Mouse (Mus musculus) CH12.LX (cell line): ENCODE data around the gene Ctnna3. TPM values are rescaled to one million over a fixed set of nuclear protein-coding genes. Genes with fewer than 3 reads are reported as not detected.
"Not testable (repeated sequence)": the region's sequence is repeated elsewhere in the genome, so short reads cannot be mapped to it uniquely, and the experiment has no call there.

Experiments
- DNase-seq: peaks from one replicate; pipeline ENCODE4 v3.0.0-alpha.2; 2013; ENCODE audit errors: extremely low read depth
- H3K27ac ChIP-seq: 2 replicates; pipeline ENCODE4 v1.5.1; 2012; ENCODE audit warnings: low read depth, mild to moderate bottlenecking, control low read depth, moderate library complexity; ENCODE audit not compliant: insufficient read depth
- H3K27me3 ChIP-seq: replicated peaks from 2 replicates; pipeline ENCODE3; 2012; ENCODE audit warnings: inconsistent platforms
- H3K36me3 ChIP-seq, 2 experiments: replicated peaks in 1 of 2; 2 replicates each; pipeline versions ENCODE3 to v1.6.1; 2012; ENCODE audit warnings: inconsistent platforms in 1 of 2, low read length in 1 of 2, mild to moderate bottlenecking in 1 of 2, mixed read lengths in 1 of 2, moderate library complexity in 1 of 2; ENCODE audit not compliant: control insufficient read depth in 1 of 2, insufficient read depth in 1 of 2
- H3K4me1 ChIP-seq, 2 experiments: 2 replicates each; pipeline ENCODE4 v1.6.1; 2012; ENCODE audit warnings: inconsistent platforms in 1 of 2, moderate library complexity in 1 of 2; ENCODE audit not compliant: insufficient read depth in 2 of 2, control insufficient read depth in 1 of 2
- H3K4me2 ChIP-seq: 2 replicates; pipeline ENCODE4 v1.6.1; 2012; ENCODE audit warnings: low read depth, mild to moderate bottlenecking, control low read depth; ENCODE audit not compliant: poor library complexity, insufficient read depth, severe bottlenecking
- H3K4me3 ChIP-seq, 3 experiments: fragments of 150-350 bp in 1 of 3; sonication (generic) in 1 of 3; replicated peaks in 1 of 3; 2 replicates each; pipeline versions ENCODE3 to v1.5.1; 2011 to 2012; ENCODE audit warnings: low read depth in 2 of 3, low read length in 2 of 3, mild to moderate bottlenecking in 2 of 3, moderate library complexity in 2 of 3, control low read depth in 1 of 3, improper control_type of control experiment in 1 of 3, inconsistent platforms in 1 of 3, mixed read lengths in 1 of 3; ENCODE audit not compliant: poor library complexity in 1 of 3
- H3K79me2 ChIP-seq: replicated peaks from 2 replicates; pipeline ENCODE4 v1.6.1; 2012; ENCODE audit warnings: mild to moderate bottlenecking, moderate library complexity; ENCODE audit not compliant: control insufficient read depth, poor library complexity, insufficient read depth, severe bottlenecking; ENCODE audit errors: extremely low read depth
- H3K9ac ChIP-seq: 2 replicates; pipeline ENCODE4 v1.6.1; 2012; ENCODE audit warnings: low read depth, mild to moderate bottlenecking, control low read depth, moderate library complexity; ENCODE audit not compliant: insufficient read depth
- H3K9me3 ChIP-seq: replicated peaks from 2 replicates; pipeline ENCODE3; 2012; ENCODE audit warnings: low read length, inconsistent platforms, mixed read lengths
- BHLHE40 ChIP-seq: IDR thresholded peaks from 2 replicates; pipeline ENCODE4 v1.6.1; 2011; ENCODE audit warnings: mild to moderate bottlenecking, low read depth, low read length, improper control_type of control experiment
- CHD1 ChIP-seq: IDR thresholded peaks from 2 replicates; pipeline ENCODE4 v1.6.1; 2012; ENCODE audit warnings: low read depth, low read length, improper control_type of control experiment, inconsistent platforms
- CHD2 ChIP-seq: IDR thresholded peaks from 2 replicates; pipeline ENCODE4 v1.6.1; 2011; ENCODE audit warnings: low read length, improper control_type of control experiment
- ELF1 ChIP-seq: IDR thresholded peaks from 2 replicates; pipeline ENCODE4 v1.6.1; 2014; ENCODE audit warnings: low read depth, mild to moderate bottlenecking, inconsistent platforms, low read length, improper control_type of control experiment
- EP300 ChIP-seq: IDR thresholded peaks from 2 replicates; pipeline ENCODE4 v1.6.1; 2011; ENCODE audit warnings: low read length, improper control_type of control experiment
- ETS1 ChIP-seq: conservative IDR thresholded peaks from 2 replicates; pipeline ENCODE4 v1.6.1; 2012; ENCODE audit warnings: low read depth, mild to moderate bottlenecking, inconsistent platforms, low read length, improper control_type of control experiment, moderate library complexity
- GABPA ChIP-seq: IDR thresholded peaks from 2 replicates; pipeline ENCODE4 v1.6.1; 2012; ENCODE audit warnings: low read depth, low read length, improper control_type of control experiment, inconsistent platforms; ENCODE audit not compliant: insufficient replicate concordance
- HCFC1 ChIP-seq: IDR thresholded peaks from 2 replicates; pipeline ENCODE4 v1.6.1; 2012; ENCODE audit warnings: low read depth, mild to moderate bottlenecking, inconsistent platforms, low read length, improper control_type of control experiment
- JUND ChIP-seq: conservative IDR thresholded peaks from 2 replicates; pipeline ENCODE4 v1.6.1; 2011; ENCODE audit warnings: low read depth, low read length, improper control_type of control experiment
- MAFK ChIP-seq: IDR thresholded peaks from 2 replicates; pipeline ENCODE4 v1.6.1; 2011; ENCODE audit warnings: low read length, improper control_type of control experiment; ENCODE audit not compliant: insufficient replicate concordance
- MAX ChIP-seq: IDR thresholded peaks from 2 replicates; pipeline ENCODE4 v1.6.1; 2011; ENCODE audit warnings: low read length, improper control_type of control experiment
- MAZ ChIP-seq: IDR thresholded peaks from 2 replicates; pipeline ENCODE4 v1.6.1; 2012; ENCODE audit warnings: low read depth, mild to moderate bottlenecking, inconsistent platforms, low read length, improper control_type of control experiment, moderate library complexity
- MEF2A ChIP-seq: IDR thresholded peaks from 2 replicates; pipeline ENCODE4 v1.6.1; 2014; ENCODE audit warnings: low read depth, mild to moderate bottlenecking, inconsistent platforms, low read length, improper control_type of control experiment, borderline replicate concordance
- MXI1 ChIP-seq: IDR thresholded peaks from 2 replicates; pipeline ENCODE4 v1.6.1; 2011; ENCODE audit warnings: mild to moderate bottlenecking, low read depth, low read length, improper control_type of control experiment
- NELFE ChIP-seq: IDR thresholded peaks from 2 replicates; pipeline ENCODE4 v1.6.1; 2011; ENCODE audit warnings: low read depth, low read length, improper control_type of control experiment
- POLR2A ChIP-seq: IDR thresholded peaks from 2 replicates; pipeline ENCODE4 v1.6.1; 2011; ENCODE audit warnings: low read depth, mild to moderate bottlenecking, improper control_type of control experiment, low read length
- POLR2AphosphoS2 ChIP-seq: IDR thresholded peaks from 2 replicates; pipeline ENCODE4 v1.6.1; 2011; ENCODE audit warnings: low read depth, low read length, improper control_type of control experiment
- SIN3A ChIP-seq: IDR thresholded peaks from 2 replicates; pipeline ENCODE4 v1.6.1; 2012; ENCODE audit warnings: low read length, improper control_type of control experiment, inconsistent platforms
- SMC3 ChIP-seq: IDR thresholded peaks from 2 replicates; pipeline ENCODE4 v1.6.1; 2011; ENCODE audit warnings: low read depth, low read length, improper control_type of control experiment
- TBP ChIP-seq: conservative IDR thresholded peaks from 2 replicates; pipeline ENCODE4 v1.6.1; 2011; ENCODE audit warnings: low read depth, low read length, improper control_type of control experiment
- TCF12 ChIP-seq: IDR thresholded peaks from 2 replicates; pipeline ENCODE4 v1.6.1; 2014; ENCODE audit warnings: low read depth, mild to moderate bottlenecking, inconsistent platforms, low read length, improper control_type of control experiment
- USF1 ChIP-seq: IDR thresholded peaks from 2 replicates; pipeline ENCODE4 v1.6.1; 2014; ENCODE audit warnings: low read depth, mild to moderate bottlenecking, inconsistent platforms, low read length, improper control_type of control experiment
- USF2 ChIP-seq: conservative IDR thresholded peaks from 2 replicates; pipeline ENCODE4 v1.6.1; 2011; ENCODE audit warnings: low read depth, low read length, improper control_type of control experiment
- ZC3H11A ChIP-seq: IDR thresholded peaks from 2 replicates; pipeline ENCODE4 v1.6.1; 2012; ENCODE audit warnings: low read depth, mild to moderate bottlenecking, inconsistent platforms, low read length, improper control_type of control experiment
- ZKSCAN1 ChIP-seq: IDR thresholded peaks from 2 replicates; pipeline ENCODE4 v1.6.1; 2012; ENCODE audit warnings: low read depth, inconsistent platforms, low read length, improper control_type of control experiment, borderline replicate concordance
- ZNF384 ChIP-seq: IDR thresholded peaks from 2 replicates; pipeline ENCODE4 v1.6.1; 2012; ENCODE audit warnings: low read depth, low read length, improper control_type of control experiment, inconsistent platforms
- dilution Hi-C: fragments of 300-500 bp; cut with MboI; formaldehyde crosslinking; loops from 2 replicates; pipeline ENCODE4 v1.14.3; 2020; ENCODE audit warnings: low sequenced_read_pairs; ENCODE audit not compliant: extremely low pct_unique_long_range_greater_than_20kb, extremely low pct_ligation_motif_present
- in situ Hi-C: fragments of 300-500 bp; cut with MboI; formaldehyde crosslinking; loops from 3 replicates; pipeline ENCODE4 v1.14.3; 2019; ENCODE audit warnings: low sequenced_read_pairs, low pct_ligation_motif_present, low pct_unique_long_range_greater_than_20kb, mixed read lengths
- polyA plus RNA-seq: library from polyadenylated mRNA; unstranded; fragments of >175 nt; gene quantifications from 2 replicates; pipeline ENCODE4 v1.2.1, GENCODE M21; 2012; ENCODE audit warnings: low read depth; ENCODE audit not compliant: insufficient read length
- total RNA-seq, 2 experiments: library from RNA; depleted of rRNA; stranded (reverse); fragments of 300-350 nt in 1 of 2; fragments of >200 nt in 1 of 2; gene quantifications; 2 replicates each; pipeline ENCODE4 v1.2.3; 2012 to 2014

Ctnna3 gene
- total and polyA plus RNA-seq, 3 experiments: 0.09 TPM; not detected in 2

DNA sequence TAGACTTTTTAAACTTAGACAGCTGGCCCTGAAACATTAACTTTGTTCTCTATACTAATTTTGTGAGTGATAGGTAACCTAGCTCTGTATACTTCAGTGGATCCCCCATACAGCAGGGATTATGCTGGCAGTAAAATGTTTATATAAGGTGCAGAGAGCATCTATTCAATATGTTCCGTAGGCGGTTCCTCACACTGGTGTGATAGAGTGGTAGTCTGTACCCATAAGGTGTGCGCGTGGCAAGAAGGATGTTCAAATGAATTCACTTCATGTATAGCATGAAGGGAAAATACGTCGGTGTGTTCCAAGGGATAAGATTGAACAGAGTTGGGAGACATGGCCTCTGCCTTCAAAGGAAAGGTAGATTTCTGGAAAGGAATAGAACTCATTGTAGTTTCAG is 794.5 kb downstream of the Ctnna3 start:
- no peak overlapping the region for H3K9ac ChIP-seq
- H3K79me2 ChIP-seq: no peaks in the 10 kb centered on the region
- no peaks in the 10 kb centered on the region for H3K4me1 ChIP-seq
- TF ChIP-seq EP300 (no peak), MAX (no peak), MXI1 (no peak), HCFC1 (no peak), USF2 (no peak), JUND (no peak), ELF1 (no peak), MEF2A (no peak), POLR2A (no peak), CHD2 (no peak), POLR2AphosphoS2 (no peak), USF1 (no peak), NELFE (no peak), ETS1 (no peak)
- dilution Hi-C loops (no loop called here), in situ Hi-C loops (no loop called here)
- H3K9me3 ChIP-seq: peaks cover 29% of the 10 kb centered on the region
- no peak for DNase-seq
- no peak overlapping the region for H3K4me3 ChIP-seq
- H3K27me3 ChIP-seq: no peaks in the 10 kb centered on the region
- no peak overlapping the region for H3K27ac ChIP-seq
- H3K36me3 ChIP-seq: no peaks in the 10 kb centered on the region
- no peak overlapping the region for H3K4me2 ChIP-seq

- H3K4me1 ChIP-seq, in situ Hi-C loops: not testable (repeated sequence)
Measured at GRCm38 (mm10) chr10:64225826-64226225, 795.9 kb downstream of the Ctnna3 start.

GRCm38 (mm10) chr10:64243421-64243820 is 813.5 kb downstream of the Ctnna3 start:
- Histone ChIP-seq H3K4me2 (no peak overlapping the region), H3K4me1 (no peaks in the 10 kb centered on the region), H3K9ac (no peak overlapping the region), H3K27me3 (no peaks in the 10 kb centered on the region), H3K36me3 (no peaks in the 10 kb centered on the region), H3K9me3 (peaks cover 40% of the 10 kb centered on the region), H3K27ac (no peak overlapping the region), H3K79me2 (no peaks in the 10 kb centered on the region), H3K4me3 (no peak overlapping the region)
- no peak for TF ChIP-seq ZC3H11A
- TF ChIP-seq POLR2A: no peak
- TF ChIP-seq SMC3: no peak
- no peak for TF ChIP-seq JUND
- TF ChIP-seq HCFC1: no peak
- no peak for TF ChIP-seq TBP
- TF ChIP-seq BHLHE40: no peak
- TF ChIP-seq ETS1: no peak
- TF ChIP-seq USF1: no peak
- TF ChIP-seq MAFK: no peak
- TF ChIP-seq NELFE: no peak
- TF ChIP-seq GABPA: no peak
- no peak for TF ChIP-seq SIN3A
- no peak for TF ChIP-seq ZNF384
- TF ChIP-seq TCF12: no peak
- TF ChIP-seq ZKSCAN1: no peak
- TF ChIP-seq POLR2AphosphoS2: no peak
- TF ChIP-seq MAZ: no peak
- TF ChIP-seq ELF1: no peak
- TF ChIP-seq CHD1: no peak
- DNase-seq: no peak
- in situ Hi-C loops: no loop called here
- dilution Hi-C loops: no loop called here

More at GRCm38 (mm10) chr10:64225826-64226225, 795.9 kb downstream of the Ctnna3 start:
- H3K27ac ChIP-seq, DNase-seq, dilution Hi-C loops, H3K9ac ChIP-seq, H3K36me3 ChIP-seq, H3K4me2 ChIP-seq, H3K4me3 ChIP-seq, H3K27me3 ChIP-seq, H3K79me2 ChIP-seq: not testable (repeated sequence)
- peaks cover 33% of the 10 kb centered on the region for H3K9me3 ChIP-seq
